Mouse (Mus musculus) midbrain, postnatal 0 days (tissue): ENCODE measurements around the gene Sbpl. TPM values are rescaled to one million over a fixed set of nuclear protein-coding genes. Genes with fewer than 3 reads are reported as not detected.
"Not testable (repeated sequence)": the region's sequence is repeated elsewhere in the genome, so short reads cannot be mapped to it uniquely, and the experiment has no call there.

ENCODE experiments used
- ATAC-seq: fragments of 200-750 bp; cut with Nextera tagmentation; 2 replicates; pipeline ENCODE4 v1.8.0; 2017; ENCODE audit warnings: moderate number of reproducible peaks, mild to moderate bottlenecking, moderate TSS enrichment, moderate library complexity; ENCODE audit not compliant: low FRiP score
- DNase-seq: peaks from one replicate; pipeline ENCODE4 v3.0.0-alpha.2; 2015; ENCODE audit warnings: low spot score
- H3K27ac ChIP-seq: fragments of 300-500 bp; sonication (generic); 2 replicates; pipeline ENCODE4 v1.5.1; 2014; ENCODE audit warnings: low read depth, mild to moderate bottlenecking, low read length, mixed read lengths
- H3K27me3 ChIP-seq: fragments of 300-500 bp; sonication (generic); 2 replicates; pipeline ENCODE4 v1.6.1; 2014; ENCODE audit warnings: low read length, control low read depth, mixed read lengths; ENCODE audit not compliant: insufficient read depth
- H3K36me3 ChIP-seq: fragments of 300-500 bp; sonication (generic); 2 replicates; pipeline ENCODE4 v1.6.1; 2014; ENCODE audit warnings: low read length, control low read depth, mixed read lengths; ENCODE audit not compliant: insufficient read depth
- H3K4me1 ChIP-seq: fragments of 300-500 bp; sonication (generic); 2 replicates; pipeline ENCODE4 v1.6.1; 2014; ENCODE audit warnings: mild to moderate bottlenecking, control low read depth, antibody characterized with exemption, low read length, mixed read lengths; ENCODE audit not compliant: insufficient read depth
- H3K4me2 ChIP-seq: fragments of 300-500 bp; sonication (generic); 2 replicates; pipeline ENCODE4 v1.6.1; 2014; ENCODE audit warnings: low read depth, mild to moderate bottlenecking, low read length, mixed read lengths; ENCODE audit not compliant: poor library complexity, severe bottlenecking
- H3K4me3 ChIP-seq: fragments of 300-500 bp; sonication (generic); 2 replicates; pipeline ENCODE4 v1.5.1; 2014; ENCODE audit warnings: low read depth, mild to moderate bottlenecking, low read length, moderate library complexity
- H3K9ac ChIP-seq: fragments of 300-500 bp; sonication (generic); replicated peaks from 2 replicates; pipeline ENCODE4 v1.6.1; 2014; ENCODE audit warnings: mild to moderate bottlenecking, low read length, moderate library complexity, mixed read lengths; ENCODE audit not compliant: poor library complexity, severe bottlenecking
- H3K9me3 ChIP-seq: fragments of 300-500 bp; sonication (generic); 2 replicates; pipeline ENCODE4 v1.6.1; 2016; ENCODE audit warnings: low read length, control low read depth
- CTCF ChIP-seq: IDR thresholded peaks from 2 replicates; pipeline ENCODE4 v1.5.1; 2016; ENCODE audit warnings: antibody characterized with exemption, mild to moderate bottlenecking
- WGBS: fragments of 180-500 bp; shearing (Covaris S2); extraction: QIAGEN DNeasy Blood & Tissue Kit; methylation state at CpG from one replicate; pipeline ENCODE4 v1.1.7; 2014; 5-methylcytosine and 5-hydroxymethylcytosine counted together
- polyA plus RNA-seq: library from polyadenylated mRNA; unstranded; fragments of >200 nt; fragmentation: Nextera tagmentation; extraction: Ambion mirVana; gene quantifications from 2 replicates; pipeline ENCODE4 v1.2.1, GENCODE M21; 2015
- total RNA-seq: library from RNA; depleted of rRNA; stranded (reverse); fragments of >200 nt; gene quantifications from 2 replicates; pipeline ENCODE4 v1.2.3, GENCODE M21; 2014

The Sbpl gene
- total and polyA plus RNA-seq, 2 experiments from 2014 or later = not detected

DNA sequence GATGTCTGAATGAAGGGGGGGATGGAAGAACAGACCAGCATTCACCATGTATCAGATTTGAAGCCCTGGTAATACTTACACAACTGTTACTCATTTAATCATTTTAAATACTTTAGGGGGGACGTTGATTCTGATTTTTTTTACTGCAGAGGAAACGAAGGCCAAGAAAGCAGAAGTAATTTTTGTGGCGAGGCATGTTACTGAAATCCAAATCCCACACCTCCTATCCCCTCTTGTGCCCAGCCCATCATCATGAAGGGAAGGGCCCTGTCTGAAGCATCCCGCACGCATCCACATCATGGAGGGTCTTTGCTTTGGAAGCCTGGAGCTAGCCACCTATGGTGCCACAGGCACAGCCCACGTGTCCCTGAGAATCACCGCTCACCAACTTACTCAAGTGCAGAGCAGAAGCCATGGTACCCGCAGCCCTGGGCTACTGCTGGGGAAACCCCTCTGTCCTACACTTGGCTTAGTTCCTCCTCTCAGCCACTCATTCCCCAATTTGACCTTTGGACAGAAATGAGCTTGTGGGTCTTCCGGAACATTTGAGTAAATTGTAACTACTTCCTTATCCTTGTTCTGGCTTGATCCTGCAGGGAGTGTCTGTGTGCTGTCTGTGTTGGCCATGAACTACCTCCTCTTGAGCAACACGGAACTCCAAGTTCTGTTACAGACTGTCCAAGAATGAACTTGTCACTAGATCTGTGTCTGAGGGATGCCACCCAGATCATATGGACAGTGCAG, 11.8 kb upstream of the Sbpl start:
- H3K4me1 ChIP-seq = no peaks in the 10 kb centered on the region

DNA sequence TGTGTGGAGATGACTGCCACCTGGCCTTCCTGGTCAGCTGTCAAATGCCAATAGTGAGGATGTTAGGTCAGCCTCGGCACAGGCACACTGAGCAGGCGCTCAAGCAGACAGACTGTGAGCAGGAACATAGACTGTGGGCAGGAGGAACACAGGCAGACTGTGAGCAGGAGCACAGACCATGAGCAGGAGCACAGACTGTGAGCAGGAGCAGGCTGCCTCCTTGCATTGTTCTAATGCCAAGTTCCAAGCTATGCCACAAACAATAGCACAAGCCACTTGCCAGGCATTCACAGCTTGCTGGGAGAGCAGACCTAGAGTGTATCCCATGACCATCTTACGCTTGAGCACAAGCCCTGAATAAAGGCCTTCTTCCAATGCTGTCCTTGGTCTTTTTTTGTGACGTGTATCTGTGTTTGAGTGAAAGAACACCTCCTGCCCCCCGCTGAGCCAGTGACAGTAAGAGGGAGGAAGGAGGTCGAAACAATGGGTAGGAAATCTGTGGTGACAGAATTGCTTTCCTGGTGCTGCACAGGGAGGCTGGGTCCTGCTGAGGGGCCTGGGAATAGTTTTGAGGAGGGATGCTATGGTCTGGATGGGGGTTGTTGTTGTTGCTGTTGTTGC, 10.8 kb upstream of the Sbpl start:
- TF ChIP-seq CTCF = no peak
- no peak for ATAC-seq
- Histone ChIP-seq H3K4me3 (no peak overlapping the region), H3K4me1 (no peaks in the 10 kb centered on the region), H3K27ac (no peak overlapping the region), H3K4me2 (no peak overlapping the region), H3K9ac (no peak overlapping the region), H3K27me3 (no peaks in the 10 kb centered on the region), H3K36me3 (no peaks in the 10 kb centered on the region), H3K9me3 (no peaks in the 10 kb centered on the region)
- DNase-seq = no peak
- 29% methylated on average over 6 of the region's 6 CpGs for WGBS

More for the DNA sequence above, 11.8 kb upstream of the Sbpl start:
- Histone ChIP-seq H3K4me2 (no peak overlapping the region), H3K27me3 (no peaks in the 10 kb centered on the region), H3K36me3 (no peaks in the 10 kb centered on the region), H3K9me3 (no peaks in the 10 kb centered on the region), H3K9ac (no peak overlapping the region), H3K27ac (no peak overlapping the region), H3K4me3 (no peak overlapping the region)
- no peak for ATAC-seq
- DNase-seq = no peak
- TF ChIP-seq CTCF = no peak
- 91% methylated on average over 10 of the region's 10 CpGs for WGBS

GRCm38 (mm10) chr17:23961573-23962122, 6.6 kb upstream of the Sbpl start:
- ATAC-seq = no peak
- Histone ChIP-seq H3K4me2 (no peak overlapping the region), H3K9me3 (no peaks in the 10 kb centered on the region), H3K4me1 (no peaks in the 10 kb centered on the region), H3K27ac (no peak overlapping the region), H3K36me3 (no peaks in the 10 kb centered on the region), H3K9ac (no peak overlapping the region), H3K27me3 (no peaks in the 10 kb centered on the region), H3K4me3 (no peak overlapping the region)
- TF ChIP-seq CTCF = no peak
- 63% methylated on average over 4 of the region's 4 CpGs for WGBS
- DNase-seq = no peak

- Histone ChIP-seq H3K27ac (no peak overlapping the region), H3K4me1 (no peaks in the 10 kb centered on the region), H3K36me3 (no peaks in the 10 kb centered on the region), H3K4me2 (no peak overlapping the region), H3K27me3 (no peaks in the 10 kb centered on the region), H3K4me3 (no peak overlapping the region), H3K9ac (no peak overlapping the region), H3K9me3 (no peaks in the 10 kb centered on the region)
- peak; percentile 89 for DNase-seq
- WGBS = 34% methylated on average over 3 of the region's 3 CpGs
- peak; percentile 99 for TF ChIP-seq CTCF
- ATAC-seq = peak; percentile 89
Observed at GRCm38 (mm10) chr17:23960084-23960738, 5.1 kb upstream of the Sbpl start.

- H3K4me3 ChIP-seq, H3K27ac ChIP-seq, H3K27me3 ChIP-seq, H3K4me2 ChIP-seq, H3K36me3 ChIP-seq, H3K9ac ChIP-seq, H3K9me3 ChIP-seq, DNase-seq, ATAC-seq, H3K4me1 ChIP-seq: not testable (repeated sequence)
- WGBS = 71% methylated on average over 4 of the region's 4 CpGs
Observed at GRCm38 (mm10) chr17:23950828-23951227, 4.2 kb downstream of the Sbpl start.

GRCm38 (mm10) chr17:23949068-23949467, 6.0 kb downstream of the Sbpl start:
- Histone ChIP-seq H3K4me2 (no peak overlapping the region), H3K4me3 (no peak overlapping the region), H3K27me3 (no peaks in the 10 kb centered on the region), H3K9me3 (no peaks in the 10 kb centered on the region), H3K4me1 (no peaks in the 10 kb centered on the region), H3K27ac (no peak overlapping the region), H3K9ac (no peak overlapping the region), H3K36me3 (no peaks in the 10 kb centered on the region)
- WGBS = 90% methylated on average over 2 of the region's 2 CpGs
- DNase-seq (no peak), ATAC-seq (no peak)
- TF ChIP-seq CTCF = no peak

- DNase-seq, H3K4me1 ChIP-seq, ATAC-seq, H3K36me3 ChIP-seq, H3K9me3 ChIP-seq, H3K27ac ChIP-seq, H3K4me3 ChIP-seq, H3K9ac ChIP-seq, H3K4me2 ChIP-seq, H3K27me3 ChIP-seq: not testable (repeated sequence)
- WGBS = 81% methylated on average over 4 of the region's 4 CpGs
Observed at GRCm38 (mm10) chr17:23947486-23947885, 7.6 kb downstream of the Sbpl start.
